Mouse (Mus musculus): ENCODE results near the gene Gm14692.
"Not testable (repeated sequence)": the region's sequence is repeated elsewhere in the genome, so short reads cannot be mapped to it uniquely, and the experiment has no call there.

Gene Gm14692

DNA sequence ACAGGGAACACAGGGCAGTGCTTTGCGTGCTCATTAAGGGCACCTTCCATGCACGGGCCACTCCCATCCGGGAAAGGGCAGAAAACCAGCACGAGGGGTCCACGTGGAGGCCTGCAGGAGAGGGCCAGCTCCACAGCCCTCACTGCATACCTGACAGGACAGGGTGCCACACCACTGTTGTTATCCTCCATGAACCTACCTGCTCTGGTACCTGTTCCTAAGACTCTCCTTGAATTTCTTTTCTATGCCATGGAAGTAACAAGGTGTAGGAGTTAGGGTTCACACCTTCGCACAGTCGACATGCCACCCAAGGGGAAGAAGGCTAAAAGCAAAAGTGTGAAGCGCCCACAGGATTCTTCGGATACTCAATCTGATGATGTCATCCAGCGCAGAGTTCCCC is at the start of gene Gm14692:
Gene Gm14692 (plus strand): TSS at position 301 of the 400 bp plus-strand sequence.
- not testable (repeated sequence) for DNase-seq (ENCODE audit: extremely low read depth, low read depth)

DNA sequence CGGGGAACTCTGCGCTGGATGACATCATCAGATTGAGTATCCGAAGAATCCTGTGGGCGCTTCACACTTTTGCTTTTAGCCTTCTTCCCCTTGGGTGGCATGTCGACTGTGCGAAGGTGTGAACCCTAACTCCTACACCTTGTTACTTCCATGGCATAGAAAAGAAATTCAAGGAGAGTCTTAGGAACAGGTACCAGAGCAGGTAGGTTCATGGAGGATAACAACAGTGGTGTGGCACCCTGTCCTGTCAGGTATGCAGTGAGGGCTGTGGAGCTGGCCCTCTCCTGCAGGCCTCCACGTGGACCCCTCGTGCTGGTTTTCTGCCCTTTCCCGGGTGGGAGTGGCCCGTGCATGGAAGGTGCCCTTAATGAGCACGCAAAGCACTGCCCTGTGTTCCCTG is 2.0 kb upstream of the Gm14692 start, which contains the start of gene Gm1140:
Gene Gm1140 (minus strand): TSS at position 101 of the 400 bp plus-strand sequence.
- not testable (repeated sequence) for DNase-seq (ENCODE audit: extremely low read depth, low read depth)
